Mouse (Mus musculus): ENCODE data around the gene Asb11. TPM values are rescaled to one million over a fixed set of nuclear protein-coding genes. Genes with fewer than 3 reads are reported as not detected.

Gene Asb11
- polyA plus RNA-seq, 1 experiment: 3.0 TPM

GRCm38 (mm10) chrX:164502258-164502657 is 65.5 kb downstream of the Asb11 start:
- no peak overlapping the region for H3K4me3 ChIP-seq (replicated peaks; ENCODE audit: extremely low read depth, low read depth, low read length)
- no peaks in the 10 kb centered on the region for H3K4me1 ChIP-seq (ENCODE audit: control insufficient read depth, insufficient read depth, low read length)
- DNase-seq: no peak
- TF ChIP-seq CTCF (IDR thresholded peaks at IDR 0.05; ENCODE audit: insufficient read depth, low read length): no peak
- no peak for TF ChIP-seq POLR2A (IDR thresholded peaks at IDR 0.05; ENCODE audit: borderline replicate concordance, extremely low read depth, low read depth, low read length)
- 61% methylated on average over 2 of the region's 2 CpGs for WGBS

GRCm38 (mm10) chrX:164505709-164506498 is 69.1 kb downstream of the Asb11 start, which contains the start of gene Asb9:
Gene Asb9, plus strand, starts transcription at chrX:164506327.
- 66% methylated on average over 10 of the region's 10 CpGs for WGBS
- Histone ChIP-seq H3K4me3 (replicated peaks; ENCODE audit: extremely low read depth, low read depth, low read length) (no peak within 1 kb of the TSS), H3K4me1 (ENCODE audit: control insufficient read depth, insufficient read depth, low read length) (no peaks in the 10 kb centered on the region)
- TF ChIP-seq POLR2A (IDR thresholded peaks at IDR 0.05; ENCODE audit: borderline replicate concordance, extremely low read depth, low read depth, low read length) (no peak), CTCF (IDR thresholded peaks at IDR 0.05; ENCODE audit: insufficient read depth, low read length) (no peak)
- no peak for DNase-seq

GRCm38 (mm10) chrX:164507068-164507467 is 70.3 kb downstream of the Asb11 start:
- TF ChIP-seq CTCF (IDR thresholded peaks at IDR 0.05; ENCODE audit: insufficient read depth, low read length): no peak
- TF ChIP-seq POLR2A (IDR thresholded peaks at IDR 0.05; ENCODE audit: borderline replicate concordance, extremely low read depth, low read depth, low read length): no peak
- Histone ChIP-seq H3K4me3 (replicated peaks; ENCODE audit: extremely low read depth, low read depth, low read length) (no peak overlapping the region), H3K4me1 (ENCODE audit: control insufficient read depth, insufficient read depth, low read length) (no peaks in the 10 kb centered on the region)
- DNase-seq: no peak
- WGBS: 78% methylated on average over 4 of the region's 4 CpGs

GRCm38 (mm10) chrX:164508728-164509127 is 71.9 kb downstream of the Asb11 start:
- TF ChIP-seq CTCF (IDR thresholded peaks at IDR 0.05; ENCODE audit: insufficient read depth, low read length): no peak
- TF ChIP-seq POLR2A (IDR thresholded peaks at IDR 0.05; ENCODE audit: borderline replicate concordance, extremely low read depth, low read depth, low read length): no peak
- H3K4me3 ChIP-seq (replicated peaks; ENCODE audit: extremely low read depth, low read depth, low read length): no peak overlapping the region
- no peaks in the 10 kb centered on the region for H3K4me1 ChIP-seq (ENCODE audit: control insufficient read depth, insufficient read depth, low read length)
- WGBS: 47% methylated on average over 3 of the region's 3 CpGs
- no peak for DNase-seq

Other genes starting within 250 kb of the Asb11 start
- 1.4 and 2.7 TPM in 2 replicates for gene Bmx, start 178.8 kb upstream of the Asb11 start, polyA plus RNA-seq (2012; rRNA removed)
- 11.1 and 11.9 TPM in 2 replicates for gene Pir, start 167.6 kb upstream of the Asb11 start, polyA plus RNA-seq (2012; rRNA removed)
- 14.0 and 23.2 TPM in 2 replicates for gene Vegfd, start 63.6 kb upstream of the Asb11 start, polyA plus RNA-seq (2012; rRNA removed)
- gene Piga, start 17.2 kb upstream of the Asb11 start, polyA plus RNA-seq (2012; rRNA removed): 1.9 and 3.7 TPM in 2 replicates
- gene Asb9, start 69.3 kb downstream of the Asb11 start, polyA plus RNA-seq (2012; rRNA removed): not detected in 2 replicates